Mouse (Mus musculus): ENCODE data around the gene Mosmo. TPM values are rescaled to one million over a fixed set of nuclear protein-coding genes. Genes with fewer than 3 reads are reported as not detected.

The Mosmo gene
- total and polyA plus RNA-seq, 3 experiments: 10.4 to 19.0 (median 14.0) TPM

- H3K27ac ChIP-seq (ENCODE audit: insufficient read depth, low read depth): no peak overlapping the region
- no peak overlapping the region for H3K4me2 ChIP-seq (ENCODE audit: insufficient read depth, low read depth, poor library complexity, severe bottlenecking)
- H3K4me1 ChIP-seq (ENCODE audit: control insufficient read depth in 1 of 2, insufficient read depth in 2 of 2): peaks cover 0 to 9% of the 10 kb centered on the region in 2 experiments; a peak in 2 of 4 replicates
- TF ChIP-seq ETS1 (conservative IDR thresholded peaks at IDR 0.05; ENCODE audit: low read depth, low read length) (no peak), NRF1 (IDR thresholded peaks at IDR 0.05; ENCODE audit: low read depth, low read length) (peak; percentile 85)
- no peak overlapping the region for H3K4me3 ChIP-seq (replicated peaks in 1 of 3; ENCODE audit: low read depth in 2 of 3, low read length in 2 of 3, poor library complexity in 1 of 3)
- no peaks in the 10 kb centered on the region for H3K79me2 ChIP-seq (replicated peaks; ENCODE audit: control insufficient read depth, extremely low read depth, insufficient read depth, poor library complexity, severe bottlenecking)
- H3K9ac ChIP-seq (ENCODE audit: insufficient read depth, low read depth): no peak overlapping the region
- DNase-seq (ENCODE audit: extremely low read depth): peak; percentile 56
- H3K36me3 ChIP-seq (replicated peaks in 1 of 2; ENCODE audit: control insufficient read depth in 1 of 2, insufficient read depth in 1 of 2, low read length in 1 of 2): peaks cover 27 to 44% of the 10 kb centered on the region in 2 experiments
- in situ Hi-C loops (cut with MboI; ENCODE audit: low pct_ligation_motif_present, low pct_unique_long_range_greater_than_20kb, low sequenced_read_pairs) (no loop called here), dilution Hi-C loops (cut with MboI; ENCODE audit: extremely low pct_ligation_motif_present, extremely low pct_unique_long_range_greater_than_20kb, low sequenced_read_pairs) (no loop called here)
- no peaks in the 10 kb centered on the region for H3K27me3 ChIP-seq (replicated peaks)
- H3K9me3 ChIP-seq (replicated peaks; ENCODE audit: low read length): no peaks in the 10 kb centered on the region
Measured at GRCm38 (mm10) chr7:120662079-120662478, 15.3 kb upstream of the Mosmo start.

GRCm38 (mm10) chr7:120670153-120670875, 7.1 kb upstream of the Mosmo start, which contains the start of gene Pdzd9:
TSS of gene Pdzd9 (minus strand) at chr7:120670343.
- peak; percentile 55 for DNase-seq (ENCODE audit: extremely low read depth)
- no peak within 1 kb of the TSS for H3K4me3 ChIP-seq (replicated peaks in 1 of 3; ENCODE audit: low read depth in 2 of 3, low read length in 2 of 3, poor library complexity in 1 of 3)
- peaks cover 0 to 3% of the 10 kb centered on the region in 2 experiments for H3K36me3 ChIP-seq (replicated peaks in 1 of 2; ENCODE audit: control insufficient read depth in 1 of 2, insufficient read depth in 1 of 2, low read length in 1 of 2)
- TF ChIP-seq ZC3H11A (IDR thresholded peaks at IDR 0.05; ENCODE audit: low read depth, low read length) (peak; percentile 18; the same call in 1 of the 2 replicates), NELFE (IDR thresholded peaks at IDR 0.05; ENCODE audit: low read depth, low read length) (no peak), NRF1 (IDR thresholded peaks at IDR 0.05; ENCODE audit: low read depth, low read length) (no peak), CTCF (conservative IDR thresholded peaks at IDR 0.05 in 1 of 2, IDR thresholded peaks at IDR 0.05 in 1 of 2; ENCODE audit: low read depth in 2 of 2, low read length in 2 of 2) (peak; percentile 68 to 90), CHD2 (IDR thresholded peaks at IDR 0.05; ENCODE audit: low read length) (no peak), E2F4 (IDR thresholded peaks at IDR 0.05; ENCODE audit: insufficient replicate concordance, low read depth, low read length) (no peak), SMC3 (IDR thresholded peaks at IDR 0.05; ENCODE audit: low read depth, low read length) (peak; percentile 91), POLR2AphosphoS2 (IDR thresholded peaks at IDR 0.05; ENCODE audit: low read depth, low read length) (no peak), RAD21 (IDR thresholded peaks at IDR 0.05; ENCODE audit: low read depth, low read length) (peak; percentile 84), KAT2A (IDR thresholded peaks at IDR 0.05; ENCODE audit: insufficient replicate concordance, low read length) (no peak), MAZ (IDR thresholded peaks at IDR 0.05; ENCODE audit: low read depth, low read length) (no peak), MEF2A (IDR thresholded peaks at IDR 0.05; ENCODE audit: borderline replicate concordance, low read depth, low read length) (no peak), POLR2A (IDR thresholded peaks at IDR 0.05; ENCODE audit: low read depth, low read length) (no peak), PAX5 (IDR thresholded peaks at IDR 0.05; ENCODE audit: low read length) (no peak)
- H3K4me1 ChIP-seq (ENCODE audit: control insufficient read depth in 1 of 2, insufficient read depth in 2 of 2): peaks cover 0 to 7% of the 10 kb centered on the region in 2 experiments; a peak in 2 of 4 replicates
- H3K4me2 ChIP-seq (ENCODE audit: insufficient read depth, low read depth, poor library complexity, severe bottlenecking): peak within 1 kb of the TSS; percentile 85; the same call in 1 of the 2 replicates
- dilution Hi-C loops (cut with MboI; ENCODE audit: extremely low pct_ligation_motif_present, extremely low pct_unique_long_range_greater_than_20kb, low sequenced_read_pairs): no loop called here
- in situ Hi-C loops (cut with MboI; ENCODE audit: low pct_ligation_motif_present, low pct_unique_long_range_greater_than_20kb, low sequenced_read_pairs): loop anchor here (5.0 kb wide), 3 partner anchors 57 to 157 kb away; no protein-coding TSS in a partner anchor
- no peaks in the 10 kb centered on the region for H3K79me2 ChIP-seq (replicated peaks; ENCODE audit: control insufficient read depth, extremely low read depth, insufficient read depth, poor library complexity, severe bottlenecking)
- H3K27me3 ChIP-seq (replicated peaks): peaks cover 2% of the 10 kb centered on the region
- no peak within 1 kb of the TSS for H3K27ac ChIP-seq (ENCODE audit: insufficient read depth, low read depth)
- peak within 1 kb of the TSS; percentile 16; the same call in 1 of the 2 replicates for H3K9ac ChIP-seq (ENCODE audit: insufficient read depth, low read depth)
- no peaks in the 10 kb centered on the region for H3K9me3 ChIP-seq (replicated peaks; ENCODE audit: low read length)

Measured in CH12.LX (cell line).